Mouse (Mus musculus) left cerebral cortex, adult 18-20 months (tissue): ENCODE measurements at regions not wholly inside any gene's neighbourhood (a gene's known extent, or its start where the extent isn't known, plus 50 kb on each side); places are given as distances from the start of the nearest gene placed in this dataset.

Experiments
- DNase-seq, 2 experiments: peaks; one replicate each; pipeline ENCODE4 v3.0.0; 2021 to 2022; ENCODE audit warnings: low spot score in 2 of 2, mixed read lengths in 1 of 2

DNA sequence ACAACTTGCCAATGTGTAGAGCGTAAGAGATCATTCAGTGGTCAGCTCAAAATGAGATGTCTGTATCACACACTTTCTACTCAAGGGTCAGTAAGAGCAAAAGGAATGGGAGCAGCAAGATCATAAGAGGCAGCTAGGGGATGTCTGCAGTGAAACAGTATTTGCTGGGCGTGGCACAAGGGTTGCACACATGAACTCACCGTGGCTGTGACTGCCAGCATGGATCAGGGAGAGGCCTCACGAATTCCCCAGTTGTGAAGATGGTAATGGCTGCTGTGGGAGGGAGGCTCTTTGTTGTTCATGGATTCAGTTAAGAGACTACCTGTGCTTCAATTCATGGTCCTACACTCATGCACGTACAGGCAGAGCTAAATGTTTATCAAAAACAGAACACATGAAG is 91.5 kb upstream of the Cdkn2b start:
- DNase-seq, result no peak

DNA sequence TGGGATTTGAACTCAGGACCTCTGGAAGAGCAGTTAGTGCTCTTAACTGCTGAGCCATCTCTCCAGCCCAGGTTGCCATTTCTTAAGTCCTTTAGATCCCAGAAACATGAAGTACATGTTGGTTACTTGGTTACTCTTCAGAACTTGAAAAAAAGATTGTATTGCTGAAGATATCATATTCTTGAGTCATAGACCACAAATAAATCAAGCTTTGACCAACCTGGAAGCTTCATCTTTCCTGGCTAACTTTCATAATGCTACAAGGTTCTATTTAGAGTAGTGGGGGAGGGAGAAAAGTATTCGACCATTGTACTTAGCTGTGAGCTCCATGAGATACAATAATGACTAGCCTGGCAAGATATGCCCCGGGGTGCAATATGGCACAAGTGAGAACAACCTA is 90.9 kb upstream of the Cdkn2b start:
- DNase-seq, result no peak

DNA sequence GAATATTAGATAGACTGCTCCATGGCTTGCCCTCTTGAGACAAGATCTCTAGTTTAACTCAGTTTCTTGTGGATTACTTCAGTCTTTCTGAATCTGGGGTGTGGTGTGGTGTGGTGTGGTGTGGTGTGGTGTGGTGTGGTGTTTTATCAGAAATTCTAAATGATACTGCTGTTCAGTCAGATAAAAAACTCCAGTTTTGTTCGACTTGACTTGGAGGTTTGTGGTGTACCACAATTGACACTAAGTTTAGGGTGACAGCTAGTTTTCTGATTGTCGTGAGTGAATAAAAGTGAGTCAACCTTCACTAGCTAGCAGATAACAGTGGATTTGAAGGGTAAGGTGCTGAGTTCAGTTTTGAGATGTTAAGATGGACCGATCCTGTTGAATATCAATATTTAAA is 89.5 kb upstream of the Cdkn2b start:
- DNase-seq, result no peak

DNA sequence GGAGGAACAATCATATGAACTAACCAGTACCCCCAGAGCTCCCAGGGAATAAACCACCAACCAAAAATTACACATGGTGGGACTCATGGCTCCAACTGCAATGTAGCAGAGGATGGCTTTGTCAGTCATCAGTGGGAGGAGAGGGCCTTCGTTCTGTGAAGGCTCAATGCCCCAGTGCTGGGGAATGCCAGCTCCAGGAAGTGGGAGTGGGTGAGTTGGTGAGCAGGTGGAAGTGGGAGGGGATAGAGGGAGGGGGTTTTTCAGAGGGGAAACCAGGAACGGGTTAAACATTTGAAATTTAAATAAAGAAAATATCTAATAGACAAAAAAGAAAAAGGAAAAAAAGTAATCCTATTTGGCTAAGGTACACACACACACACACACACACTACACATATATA is 88.4 kb upstream of the Cdkn2b start:
- no peak for DNase-seq

DNA sequence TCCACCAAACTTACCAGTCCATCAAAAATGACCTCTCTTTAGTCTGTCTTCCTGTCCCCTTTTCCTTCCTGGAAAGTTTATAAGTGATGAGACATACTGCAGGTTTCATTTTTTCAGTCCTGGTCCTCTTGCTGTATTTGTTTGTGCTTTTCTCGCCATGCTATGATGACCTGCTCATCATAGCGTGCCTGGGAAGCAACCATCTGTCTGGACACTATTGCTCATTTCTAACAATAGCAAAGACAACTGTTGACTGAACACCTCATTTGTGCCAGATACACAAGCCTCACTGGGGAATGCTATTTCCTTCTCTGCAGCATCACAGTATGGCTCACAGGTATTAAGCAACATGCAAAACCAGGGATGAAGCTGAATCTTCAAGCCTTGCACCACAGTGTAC is 85.2 kb upstream of the Cdkn2b start:
- DNase-seq, result no peak

DNA sequence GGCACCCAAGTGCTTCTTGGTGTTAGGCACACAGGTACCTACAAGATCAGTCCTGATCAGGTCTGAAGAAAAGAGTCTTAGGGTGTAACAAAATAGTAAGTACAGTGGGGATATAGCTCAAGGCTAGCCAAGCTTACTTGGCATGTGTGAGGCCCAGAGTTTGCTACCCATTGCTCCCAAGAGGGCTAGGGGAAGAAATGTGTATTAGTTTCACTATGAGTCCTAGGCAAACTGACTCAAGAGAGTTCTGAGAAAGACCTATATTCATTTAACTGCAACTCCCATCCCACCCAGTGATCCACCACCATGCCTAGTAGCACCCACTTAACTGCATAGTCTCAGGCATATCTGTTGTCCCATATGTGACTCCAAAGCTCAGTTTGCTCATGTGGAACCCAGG is 84.5 kb upstream of the Cdkn2b start:
- no peak for DNase-seq

DNA sequence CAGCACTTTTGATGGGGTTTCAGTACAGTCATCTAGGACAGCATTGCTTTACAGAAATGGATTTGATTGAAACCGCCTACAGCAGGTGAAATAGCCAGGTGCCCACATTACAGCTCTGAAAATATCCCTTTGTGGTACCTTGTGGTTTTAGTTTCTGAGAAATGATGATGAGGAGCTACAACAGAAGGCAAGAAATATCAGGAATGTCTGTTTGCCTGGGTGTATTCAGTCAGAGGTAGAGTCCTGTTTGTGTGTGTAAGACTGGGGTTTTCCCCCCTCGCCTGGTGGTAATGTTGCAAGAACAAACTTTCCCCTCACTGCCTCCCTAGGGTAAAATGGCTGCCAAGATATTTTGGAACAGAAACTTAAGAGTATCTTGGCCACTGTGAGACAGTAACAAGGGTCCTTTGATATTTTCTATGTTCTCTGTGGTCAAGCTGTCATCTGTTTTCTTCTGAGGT is 82.4 kb upstream of the Cdkn2b start:
- DNase-seq, result no peak

DNA sequence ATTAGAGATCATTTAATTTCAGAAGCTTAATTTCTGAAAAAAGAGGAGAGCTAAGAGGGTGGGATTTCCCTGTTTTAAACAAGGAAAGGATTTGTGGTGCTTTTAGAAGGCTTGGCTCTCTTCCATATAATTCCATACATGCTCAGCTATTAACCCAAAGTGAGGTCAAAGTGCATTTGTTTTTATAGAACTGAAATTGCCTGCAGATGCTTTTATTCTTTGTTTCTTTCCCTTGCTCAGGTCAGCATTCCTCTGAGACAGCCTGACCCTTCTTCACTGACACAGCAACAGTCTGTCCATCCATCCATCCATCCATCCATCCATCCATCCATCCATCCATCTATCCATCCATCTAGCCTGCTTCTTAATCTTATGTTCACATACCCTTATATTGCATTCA is 82.0 kb upstream of the Cdkn2b start:
- DNase-seq, result no peak

DNA sequence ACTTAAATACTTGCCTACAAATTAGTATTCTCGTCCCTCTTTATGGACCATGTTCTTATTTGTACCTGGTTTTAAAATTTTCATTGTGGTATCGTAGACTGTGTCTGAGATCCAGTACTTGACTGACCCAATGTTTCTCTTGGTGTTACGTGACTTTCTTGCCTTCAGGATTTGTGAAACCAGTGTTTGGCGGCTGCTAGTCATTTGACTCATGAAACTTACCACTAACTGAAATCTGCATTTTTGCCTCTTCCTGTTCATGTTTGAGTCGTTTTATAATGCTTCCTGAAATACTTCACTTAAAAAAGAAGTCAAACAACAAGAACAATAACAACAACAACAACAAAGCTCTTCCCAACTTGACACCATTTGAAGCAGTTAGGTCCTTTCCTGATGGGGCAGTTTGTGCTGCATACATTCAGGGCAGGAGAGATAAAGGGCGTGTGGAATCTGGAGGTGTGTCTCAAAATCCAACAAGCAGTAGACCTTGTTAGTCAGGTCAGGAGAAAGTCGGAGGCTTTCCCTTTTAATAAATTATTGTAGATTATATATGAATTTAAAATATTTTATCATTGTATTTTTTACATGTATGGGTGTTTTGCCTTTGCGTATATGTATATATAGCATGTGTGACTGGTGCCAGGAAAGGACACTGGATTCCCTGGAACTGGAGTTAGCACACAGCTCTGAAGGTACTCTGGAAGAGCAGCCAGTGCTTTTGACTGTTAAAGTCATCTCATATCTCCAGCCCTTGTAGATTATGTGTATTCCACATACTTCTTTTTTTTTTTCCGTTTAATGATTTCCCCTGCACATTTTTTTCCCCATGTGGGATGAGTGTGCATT is 80.8 kb upstream of the Cdkn2b start:
- DNase-seq, result no peak

DNA sequence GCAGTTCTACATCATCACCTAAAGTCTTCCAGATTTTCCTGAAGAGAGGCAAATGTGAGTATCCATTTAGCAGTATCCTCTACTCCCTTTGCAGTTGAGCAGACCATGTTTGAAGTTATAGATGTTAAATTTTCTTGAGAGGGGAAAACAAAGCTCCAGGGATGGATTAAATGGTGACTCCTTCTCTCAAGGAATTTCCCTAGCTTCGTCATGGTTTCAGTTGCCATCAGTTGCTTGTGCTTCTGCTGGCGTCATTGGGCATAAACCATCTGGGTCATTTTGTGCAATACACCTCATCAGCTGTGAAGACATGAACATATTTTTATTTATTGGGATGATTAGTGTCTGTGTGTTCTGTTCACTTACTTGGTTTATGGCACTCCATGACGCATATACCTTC is 72.7 kb upstream of the Cdkn2b start:
- DNase-seq, result no peak

DNA sequence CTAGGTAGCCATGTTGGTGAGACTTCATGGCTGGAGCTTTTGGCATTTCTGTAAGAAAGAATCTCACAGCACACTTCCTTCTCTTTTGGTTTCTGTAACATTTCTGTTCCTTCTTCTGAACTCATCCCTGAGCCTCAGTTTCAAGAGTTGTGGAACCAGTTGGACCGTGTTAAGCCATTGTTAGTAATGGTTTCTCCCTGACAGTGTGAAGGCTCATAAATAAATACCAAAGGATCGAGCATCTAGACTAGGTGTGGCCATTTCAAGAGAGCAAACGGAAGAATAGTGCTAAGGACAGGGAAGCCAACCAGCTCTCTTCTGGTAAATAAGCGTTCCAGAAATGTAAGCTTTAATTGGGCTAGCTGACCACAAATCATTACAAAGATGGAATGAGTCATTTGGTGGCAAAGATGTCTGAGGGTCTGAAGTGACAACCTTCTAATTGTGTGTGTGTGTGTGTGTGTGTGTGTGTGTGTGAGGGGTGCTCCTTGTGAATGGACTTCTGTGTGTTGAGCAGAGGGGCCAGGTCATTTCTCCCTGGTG is 71.7 kb upstream of the Cdkn2b start:
- no peak for DNase-seq

DNA sequence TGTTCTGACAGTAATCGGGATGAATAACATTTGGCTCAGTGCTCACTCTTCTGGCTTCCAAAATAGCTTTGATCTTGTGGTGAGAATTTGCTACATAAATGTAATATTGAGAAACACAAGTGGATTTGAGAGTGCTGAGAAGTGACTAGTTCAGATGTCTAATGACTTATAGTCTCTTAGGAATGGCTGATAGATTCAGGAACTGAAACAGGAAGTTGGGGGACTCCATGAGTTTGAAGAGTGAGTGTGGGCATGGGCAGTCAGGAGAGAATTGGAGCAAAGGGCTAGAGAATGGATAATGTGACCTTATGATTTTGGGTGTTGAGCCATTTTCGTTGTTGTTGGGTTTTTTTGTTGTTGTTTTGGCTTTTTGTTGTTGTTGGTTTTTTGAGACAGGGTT is 70.9 kb upstream of the Cdkn2b start:
- DNase-seq, result no peak

DNA sequence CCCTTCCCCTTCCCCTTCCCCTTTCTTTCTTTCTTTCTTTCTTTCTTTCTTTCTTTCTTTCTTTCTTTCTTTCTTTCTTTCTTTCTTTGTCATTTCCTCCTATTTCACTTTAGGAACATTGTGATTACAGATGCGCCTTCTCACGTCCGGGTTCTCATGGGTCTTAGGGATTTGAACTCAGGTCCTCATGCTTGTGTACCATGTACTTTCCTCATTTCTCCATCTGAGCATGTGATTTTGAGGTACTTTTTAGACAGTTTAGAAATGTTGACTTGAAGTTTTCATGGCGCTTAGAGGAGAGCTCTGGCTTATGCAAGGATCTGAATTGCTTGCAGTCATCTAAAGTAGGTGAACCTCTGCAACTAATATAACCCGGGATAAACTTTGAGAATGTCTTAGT is 70.2 kb upstream of the Cdkn2b start:
- DNase-seq, result no peak

DNA sequence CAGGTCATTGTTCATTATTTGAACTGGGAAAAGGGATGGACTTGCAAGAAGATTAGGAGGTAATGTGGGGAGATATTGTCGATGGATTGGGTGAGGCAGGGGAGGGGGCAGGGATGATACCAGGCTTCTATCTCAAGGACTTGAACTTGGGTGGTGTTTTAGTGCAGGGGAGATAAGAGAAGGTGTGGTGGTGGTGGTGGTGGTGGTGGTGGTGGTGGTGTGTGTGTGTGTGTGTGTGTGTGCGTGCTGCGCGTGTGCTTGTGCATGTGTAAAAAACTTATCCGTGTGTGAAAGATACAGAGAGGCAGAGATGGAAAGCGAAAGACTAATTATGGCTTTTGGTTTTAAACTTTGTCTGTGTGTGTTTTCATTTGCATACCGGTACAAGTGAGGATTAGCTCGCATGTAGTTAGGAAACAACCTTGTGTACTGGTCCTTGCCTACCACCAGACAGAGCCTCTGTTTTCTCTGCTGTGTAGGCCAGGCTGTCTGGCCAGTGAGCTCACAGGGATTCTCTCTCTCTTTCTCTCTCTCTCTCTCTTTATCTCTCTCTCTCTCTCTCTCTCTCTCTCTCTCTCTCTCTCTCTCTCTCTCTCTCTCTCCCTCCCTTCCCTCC is 69.6 kb upstream of the Cdkn2b start:
- no peak for DNase-seq

DNA sequence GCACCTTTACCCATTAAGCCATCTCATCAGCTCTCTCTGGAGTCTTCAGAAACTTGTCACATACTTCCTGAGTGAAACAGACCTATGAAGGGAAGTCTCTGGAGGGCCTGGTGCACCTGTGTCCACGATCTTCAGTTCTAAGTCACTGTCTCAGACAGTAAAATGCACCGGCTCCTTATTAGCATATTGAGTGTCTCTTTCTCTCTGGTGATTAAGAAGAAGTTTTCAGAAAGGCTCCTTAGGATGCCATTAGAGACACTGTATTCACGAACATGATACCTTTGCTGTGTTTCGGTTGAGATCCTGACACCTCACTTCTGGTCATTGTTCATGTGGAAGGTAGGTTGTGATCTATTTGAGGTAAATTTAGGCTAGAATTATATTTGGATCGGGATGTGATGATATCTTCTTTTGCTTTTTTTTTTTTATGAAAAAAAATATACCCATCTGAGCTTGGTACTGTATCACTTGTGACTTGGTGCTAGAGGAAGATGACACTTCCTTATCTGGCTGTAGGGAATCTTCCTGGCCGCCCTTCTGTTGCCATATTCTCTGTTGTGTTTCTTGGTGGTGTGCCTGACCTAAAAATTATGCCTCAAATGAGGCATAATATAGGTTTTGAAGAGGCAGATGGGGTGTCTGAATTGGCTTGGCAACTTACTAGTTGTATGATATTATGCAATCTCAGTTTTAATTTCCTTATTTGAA is 68.9 kb upstream of the Cdkn2b start:
- DNase-seq, result no peak

DNA sequence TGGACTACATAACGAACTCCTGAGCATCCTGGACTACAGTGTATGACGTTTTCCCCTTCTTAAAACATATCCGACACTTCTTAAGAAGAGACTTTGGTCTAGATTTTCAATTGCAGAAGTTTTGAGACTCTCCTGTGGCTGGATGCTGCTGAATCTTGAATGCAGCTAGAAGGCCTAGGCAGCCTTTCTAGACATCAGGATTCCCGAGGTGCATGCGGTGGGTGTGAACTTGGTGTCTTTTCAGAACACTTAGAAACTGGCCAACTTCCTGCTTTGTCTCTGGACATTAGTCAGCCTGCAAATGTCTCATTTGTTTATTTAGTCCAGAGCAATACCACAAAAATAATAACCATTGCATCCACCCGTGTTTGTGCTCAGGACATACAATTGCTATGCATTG is 61.8 kb upstream of the Cdkn2b start:
- no peak for DNase-seq

DNA sequence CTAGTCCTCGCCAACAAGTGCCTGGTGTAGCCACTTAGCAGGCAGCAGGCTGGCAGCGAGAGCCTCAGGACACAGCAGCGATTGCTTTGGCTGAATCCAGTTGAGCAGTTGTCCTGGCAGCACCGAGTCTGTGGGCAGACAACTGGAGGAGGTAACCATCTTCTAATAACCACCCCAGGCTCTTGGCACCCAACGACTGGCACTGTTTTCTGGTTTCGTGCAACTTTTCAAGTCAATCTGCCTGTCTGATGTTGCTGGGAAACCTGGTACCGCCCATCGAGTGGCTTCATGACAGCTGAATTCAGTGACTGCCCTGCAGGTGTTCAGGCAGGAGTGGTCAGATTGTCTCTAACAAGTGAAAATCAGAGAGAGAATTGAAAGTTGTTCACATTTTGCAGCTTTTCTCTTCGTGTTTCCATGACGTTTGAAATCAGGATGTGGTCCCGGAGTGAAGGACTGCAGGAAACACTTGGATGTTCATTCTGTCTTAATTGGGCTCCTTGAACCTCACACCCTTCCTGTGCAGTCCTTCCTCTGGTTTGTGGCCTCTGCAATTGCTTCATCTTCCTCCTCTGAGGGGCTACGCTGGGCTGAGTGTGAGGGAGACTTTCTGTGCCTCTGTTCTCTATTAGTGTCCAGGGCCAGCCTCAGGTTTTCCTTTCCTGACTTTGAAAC is 58.1 kb upstream of the Cdkn2b start:
- DNase-seq, result no peak

DNA sequence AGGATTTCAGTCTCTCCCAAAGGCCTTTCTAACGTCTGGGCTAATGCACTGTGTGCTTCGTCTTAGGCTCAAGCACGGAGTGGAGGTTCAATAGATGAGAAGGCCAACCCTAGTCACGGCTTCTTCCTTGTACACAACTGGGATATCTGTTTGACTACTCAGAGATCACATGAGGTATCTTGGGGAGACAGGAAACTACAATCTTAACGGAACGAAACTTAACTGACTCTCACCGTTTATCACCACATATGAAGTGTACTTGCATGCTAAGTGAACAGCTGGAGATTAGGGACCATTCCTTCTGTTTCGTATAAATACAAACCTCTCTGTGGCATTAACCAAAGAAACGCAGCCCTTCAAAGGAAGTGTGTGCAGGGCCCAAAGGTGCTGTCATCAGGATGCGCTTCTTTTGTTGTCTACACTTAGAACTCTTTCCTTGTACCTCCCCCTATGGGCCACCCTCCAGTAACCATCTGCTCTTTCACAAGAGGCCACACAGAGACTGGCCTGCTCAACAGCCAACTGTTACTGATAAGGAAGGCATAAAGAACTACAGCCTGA is 55.8 kb upstream of the Cdkn2b start:
- DNase-seq, result no peak

DNA sequence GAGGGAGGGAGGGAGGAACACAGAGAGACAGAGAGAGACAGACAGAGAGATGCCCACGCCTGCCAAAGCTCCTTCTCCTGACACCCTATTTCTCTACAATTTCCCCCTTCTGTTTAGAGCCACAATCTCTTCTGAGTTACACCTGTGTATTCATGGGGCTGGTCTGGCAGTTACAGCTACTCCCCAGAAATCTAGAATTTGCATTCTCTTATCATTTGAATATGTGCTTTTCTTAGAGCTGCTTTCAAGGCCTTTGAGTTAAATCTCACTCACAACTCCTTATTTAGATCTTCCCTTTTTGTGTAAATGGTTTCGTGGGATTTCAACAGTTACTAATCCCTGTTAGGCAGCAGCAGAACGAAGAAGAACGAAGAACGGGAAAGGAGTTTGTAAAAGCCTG is 55.0 kb upstream of the Cdkn2b start:
- DNase-seq, result no peak

DNA sequence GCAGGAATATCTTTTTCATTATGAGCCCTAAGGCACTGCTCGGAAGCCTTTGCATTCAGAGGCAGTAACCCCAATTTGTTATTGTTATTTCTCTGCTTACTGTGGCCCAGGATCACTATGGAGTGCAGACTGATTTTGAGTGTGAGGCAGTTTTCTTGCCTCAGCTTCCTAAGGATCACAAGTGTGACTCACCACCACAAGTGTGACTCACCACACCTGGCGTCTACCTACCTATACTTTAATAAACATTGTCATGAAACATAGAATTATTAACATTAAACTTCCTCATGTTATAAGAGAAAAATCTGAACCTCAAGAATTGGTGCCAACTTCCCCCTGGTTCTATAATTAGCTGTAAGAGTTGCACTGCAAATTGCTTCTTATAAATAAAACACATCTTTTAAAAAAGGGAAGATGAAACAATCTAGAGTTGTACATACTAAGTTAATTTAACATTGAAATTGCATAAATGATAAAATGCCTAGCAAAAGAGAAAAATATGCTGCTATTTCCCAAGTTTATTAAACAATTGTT is 52.4 kb upstream of the Cdkn2b start:
- no peak for DNase-seq

DNA sequence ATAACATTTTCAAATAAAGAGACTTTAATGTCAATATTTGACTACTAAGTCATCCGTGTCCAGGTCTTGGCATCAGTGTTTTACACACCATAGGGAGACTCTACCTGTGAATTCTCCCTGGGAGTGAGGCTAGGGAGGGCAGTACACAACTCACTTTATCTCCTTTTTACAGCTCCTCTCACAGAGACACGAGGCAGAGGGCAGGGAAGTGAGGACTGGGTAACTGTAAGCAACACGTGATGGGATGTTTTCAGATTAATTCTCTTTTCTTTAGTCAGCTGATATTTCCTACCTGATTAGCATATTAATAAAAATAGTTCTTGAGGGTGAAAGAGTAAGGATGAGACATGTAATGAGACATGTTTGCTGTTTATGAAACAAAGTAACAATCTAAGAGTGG is 51.8 kb upstream of the Cdkn2b start:
- no peak for DNase-seq
